Mouse (Mus musculus) heart, postnatal 0 days (tissue): ENCODE measurements around the gene Igf2bp3. TPM values are rescaled to one million over a fixed set of nuclear protein-coding genes. Genes with fewer than 3 reads are reported as not detected.

Source experiments
- ATAC-seq: fragments of 200-750 bp; cut with Nextera tagmentation; 2 replicates; pipeline ENCODE4 v1.8.0; 2017; ENCODE audit warnings: low read depth, moderate number of reproducible peaks, moderate library complexity; ENCODE audit not compliant: insufficient read depth
- DNase-seq: peaks from one replicate; pipeline ENCODE4 v3.0.0-alpha.2; 2016; ENCODE audit warnings: low spot score
- H3K27ac ChIP-seq: fragments of 300-500 bp; sonication (generic); 2 replicates; pipeline ENCODE4 v1.5.1; 2014; ENCODE audit warnings: low read depth, mild to moderate bottlenecking
- H3K27me3 ChIP-seq: fragments of 300-500 bp; sonication (generic); 2 replicates; pipeline ENCODE4 v1.6.1; 2014; ENCODE audit warnings: low read length, mixed read lengths; ENCODE audit not compliant: control insufficient read depth, insufficient read depth
- H3K36me3 ChIP-seq: fragments of 300-500 bp; sonication (generic); replicated peaks from 2 replicates; pipeline ENCODE4 v1.6.1; 2014; ENCODE audit warnings: low read length, mixed read lengths; ENCODE audit not compliant: control insufficient read depth, insufficient read depth
- H3K4me1 ChIP-seq: fragments of 300-500 bp; sonication (generic); 2 replicates; pipeline ENCODE4 v1.6.1; 2014; ENCODE audit warnings: antibody characterized with exemption; ENCODE audit not compliant: control insufficient read depth, insufficient read depth
- H3K4me2 ChIP-seq: fragments of 300-500 bp; sonication (generic); 2 replicates; pipeline ENCODE4 v1.6.1; 2014; ENCODE audit warnings: low read depth, mild to moderate bottlenecking, low read length, moderate library complexity
- H3K4me3 ChIP-seq: fragments of 300-500 bp; sonication (generic); 2 replicates; pipeline ENCODE4 v1.5.1; 2014; ENCODE audit warnings: low read depth, low read length
- H3K9ac ChIP-seq: fragments of 300-500 bp; sonication (generic); replicated peaks from 2 replicates; pipeline ENCODE4 v1.6.1; 2014; ENCODE audit warnings: low read depth, low read length, mixed read lengths
- H3K9me3 ChIP-seq: fragments of 300-500 bp; sonication (generic); replicated peaks from 2 replicates; pipeline ENCODE4 v1.6.1; 2016; ENCODE audit warnings: low read length; ENCODE audit not compliant: control insufficient read depth
- CTCF ChIP-seq: IDR thresholded peaks from 2 replicates; pipeline ENCODE4 v1.5.1; 2016; ENCODE audit warnings: antibody characterized with exemption, control low read depth, low read depth
- EP300 ChIP-seq: IDR thresholded peaks from 2 replicates; pipeline ENCODE4 v1.6.1; 2016; ENCODE audit warnings: antibody characterized with exemption, low read depth
- WGBS: fragments of 180-500 bp; shearing (Covaris S2); extraction: QIAGEN DNeasy Blood & Tissue Kit; methylation state at CpG from one replicate; pipeline ENCODE4 v1.1.7; 2014; 5-methylcytosine and 5-hydroxymethylcytosine counted together
- polyA plus RNA-seq: library from polyadenylated mRNA; unstranded; fragments of >200 nt; fragmentation: Nextera tagmentation; extraction: Ambion mirVana; gene quantifications from 2 replicates; pipeline ENCODE4 v1.2.1, GENCODE M21; 2015
- total RNA-seq: library from RNA; depleted of rRNA; stranded (reverse); fragments of >200 nt; gene quantifications from 2 replicates; pipeline ENCODE4 v1.2.3, GENCODE M21; 2014; ENCODE audit warnings: low replicate concordance

The Igf2bp3 gene
- total and polyA plus RNA-seq, 2 experiments from 2014 or later: 9.4 to 21.0 TPM

GRCm38 (mm10) chr6:49056009-49056408 lies 158.7 kb downstream of the Igf2bp3 start:
- WGBS: 79% methylated on average over 9 of the region's 9 CpGs
- H3K4me2 ChIP-seq: no peak overlapping the region
- no peaks in the 10 kb centered on the region for H3K27me3 ChIP-seq
- H3K36me3 ChIP-seq: no peaks in the 10 kb centered on the region
- TF ChIP-seq EP300: no peak
- no peak for TF ChIP-seq CTCF
- DNase-seq (no peak), ATAC-seq (no peak)
- H3K27ac ChIP-seq: no peak overlapping the region
- H3K4me3 ChIP-seq: no peak overlapping the region
- no peak overlapping the region for H3K9ac ChIP-seq
- no peaks in the 10 kb centered on the region for H3K4me1 ChIP-seq
- H3K9me3 ChIP-seq: no peaks in the 10 kb centered on the region

GRCm38 (mm10) chr6:49055256-49055733 lies 159.5 kb downstream of the Igf2bp3 start:
- Histone ChIP-seq H3K9me3 (no peaks in the 10 kb centered on the region), H3K36me3 (no peaks in the 10 kb centered on the region), H3K27me3 (no peaks in the 10 kb centered on the region), H3K27ac (no peak overlapping the region), H3K4me3 (no peak overlapping the region), H3K4me2 (no peak overlapping the region), H3K9ac (no peak overlapping the region), H3K4me1 (no peaks in the 10 kb centered on the region)
- ATAC-seq (no peak), DNase-seq (no peak)
- WGBS: 47% methylated on average over 7 of the region's 7 CpGs
- TF ChIP-seq EP300 (no peak), CTCF (no peak)

GRCm38 (mm10) chr6:49052191-49052590 lies 162.6 kb downstream of the Igf2bp3 start:
- Histone ChIP-seq H3K9ac (no peak overlapping the region), H3K4me3 (no peak overlapping the region), H3K36me3 (no peaks in the 10 kb centered on the region), H3K27me3 (no peaks in the 10 kb centered on the region), H3K27ac (no peak overlapping the region), H3K4me2 (no peak overlapping the region), H3K9me3 (no peaks in the 10 kb centered on the region), H3K4me1 (no peaks in the 10 kb centered on the region)
- WGBS: 55% methylated on average over 5 of the region's 5 CpGs
- TF ChIP-seq EP300 (no peak), CTCF (no peak)
- DNase-seq (no peak), ATAC-seq (no peak)

- Histone ChIP-seq H3K4me1 (no peaks in the 10 kb centered on the region), H3K4me2 (no peak overlapping the region), H3K9me3 (no peaks in the 10 kb centered on the region), H3K27ac (no peak overlapping the region), H3K36me3 (no peaks in the 10 kb centered on the region), H3K27me3 (no peaks in the 10 kb centered on the region), H3K4me3 (no peak overlapping the region), H3K9ac (no peak overlapping the region)
- TF ChIP-seq EP300 (no peak), CTCF (no peak)
- WGBS: 69% methylated on average over 11 of the region's 11 CpGs
- no peak for DNase-seq
- no peak for ATAC-seq
These were observed 163.9 kb downstream of the Igf2bp3 start for GRCm38 (mm10) chr6:49050677-49051410.

- DNase-seq (no peak), ATAC-seq (no peak)
- H3K4me3 ChIP-seq: no peak overlapping the region
- H3K9ac ChIP-seq: no peak overlapping the region
- H3K4me2 ChIP-seq: no peak overlapping the region
- H3K4me1 ChIP-seq: no peaks in the 10 kb centered on the region
- TF ChIP-seq EP300 (no peak), CTCF (no peak)
- H3K27ac ChIP-seq: no peak overlapping the region
- H3K9me3 ChIP-seq: no peaks in the 10 kb centered on the region
- WGBS: 82% methylated on average over 10 of the region's 10 CpGs
- no peaks in the 10 kb centered on the region for H3K36me3 ChIP-seq
- H3K27me3 ChIP-seq: no peaks in the 10 kb centered on the region
These were observed 166.4 kb downstream of the Igf2bp3 start for GRCm38 (mm10) chr6:49048395-49048794.

- ATAC-seq (no peak), DNase-seq (no peak)
- Histone ChIP-seq H3K27me3 (no peaks in the 10 kb centered on the region), H3K4me2 (no peak overlapping the region), H3K9ac (no peak overlapping the region), H3K9me3 (no peaks in the 10 kb centered on the region), H3K4me1 (no peaks in the 10 kb centered on the region), H3K36me3 (no peaks in the 10 kb centered on the region), H3K27ac (no peak overlapping the region), H3K4me3 (no peak overlapping the region)
- TF ChIP-seq CTCF: no peak
- TF ChIP-seq EP300: no peak
- 58% methylated on average over 10 of the region's 10 CpGs for WGBS
These were observed 166.9 kb downstream of the Igf2bp3 start for GRCm38 (mm10) chr6:49047848-49048247.
